Mouse (Mus musculus): ENCODE measurements around the gene Gm43720.
A peak's percentile ranks its signal among the peaks of the same experiment; 100 is the strongest.

Gm43720 gene

GRCm38 (mm10) chr5:138279585-138280424 is at the start of gene Gm43720, which contains the start of the genes Gpc2 and Stag3:
Gene Gm43720, minus strand, starts transcription at chr5:138279958.
Gene Gpc2, minus strand, starts transcription at chr5:138280005.
Gene Stag3, plus strand, starts transcription at chr5:138280240.
- ATAC-seq (ENCODE audit: low TSS enrichment) = peak; percentile 93

- no peak for ATAC-seq (ENCODE audit: low TSS enrichment)
Observed at GRCm38 (mm10) chr5:138312795-138313194, 33.0 kb upstream of the Gm43720 start.

- ATAC-seq (ENCODE audit: low TSS enrichment) = no peak
Observed at GRCm38 (mm10) chr5:138299613-138300012, 19.9 kb upstream of the Gm43720 start.

GRCm38 (mm10) chr5:138294158-138294557 is 14.4 kb upstream of the Gm43720 start:
- no peak for ATAC-seq (ENCODE audit: low TSS enrichment)

GRCm38 (mm10) chr5:138291638-138292037 is 11.9 kb upstream of the Gm43720 start:
- no peak for ATAC-seq (ENCODE audit: low TSS enrichment)

- no peak for ATAC-seq (ENCODE audit: low TSS enrichment)
Observed at GRCm38 (mm10) chr5:138287861-138288260, 8.1 kb upstream of the Gm43720 start.

GRCm38 (mm10) chr5:138283540-138283939 is 3.8 kb upstream of the Gm43720 start:
- ATAC-seq (ENCODE audit: low TSS enrichment) = no peak

- no peak for ATAC-seq (ENCODE audit: low TSS enrichment)
Observed at GRCm38 (mm10) chr5:138281798-138282197, 2.0 kb upstream of the Gm43720 start.

GRCm38 (mm10) chr5:138280829-138281228 is 1.1 kb upstream of the Gm43720 start:
- ATAC-seq (ENCODE audit: low TSS enrichment) = no peak

GRCm38 (mm10) chr5:138280425-138280768 is 639 bp upstream of the Gm43720 start:
- no peak for ATAC-seq (ENCODE audit: low TSS enrichment)

GRCm38 (mm10) chr5:138277994-138278393 is 1.8 kb downstream of the Gm43720 start:
- ATAC-seq (ENCODE audit: low TSS enrichment) = no peak

GRCm38 (mm10) chr5:138275216-138276050 is 4.3 kb downstream of the Gm43720 start:
- no peak for ATAC-seq (ENCODE audit: low TSS enrichment)

GRCm38 (mm10) chr5:138274186-138274585 is 5.6 kb downstream of the Gm43720 start:
- ATAC-seq (ENCODE audit: low TSS enrichment) = no peak

- ATAC-seq (ENCODE audit: low TSS enrichment) = no peak
Observed at GRCm38 (mm10) chr5:138272409-138272923, 7.3 kb downstream of the Gm43720 start, which contains the start of gene Gal3st4. Gene Gal3st4, minus strand, starts transcription at chr5:138272840.

- no peak for ATAC-seq (ENCODE audit: low TSS enrichment)
Observed at GRCm38 (mm10) chr5:138271232-138271631, 8.5 kb downstream of the Gm43720 start.

- peak; percentile 83 for ATAC-seq (ENCODE audit: low TSS enrichment)
Observed at GRCm38 (mm10) chr5:138268980-138269379, 10.8 kb downstream of the Gm43720 start.

GRCm38 (mm10) chr5:138267114-138267513 is 12.6 kb downstream of the Gm43720 start:
- no peak for ATAC-seq (ENCODE audit: low TSS enrichment)

GRCm38 (mm10) chr5:138265712-138266111 is 14.0 kb downstream of the Gm43720 start:
- ATAC-seq (ENCODE audit: low TSS enrichment) = no peak

GRCm38 (mm10) chr5:138264207-138264578 is 15.6 kb downstream of the Gm43720 start:
- no peak for ATAC-seq (ENCODE audit: low TSS enrichment)

GRCm38 (mm10) chr5:138263260-138264206 is 16.2 kb downstream of the Gm43720 start, which contains the start of gene BC037034:
Gene BC037034, minus strand, starts transcription at chr5:138264033.
- peak; percentile 93 for ATAC-seq (ENCODE audit: low TSS enrichment)

- no peak for ATAC-seq (ENCODE audit: low TSS enrichment)
Observed at GRCm38 (mm10) chr5:138262582-138263240, 17.0 kb downstream of the Gm43720 start.

All from frontal cortex, adult (tissue).